Mouse (Mus musculus): ENCODE results near the gene Nostrin. TPM values are rescaled to one million over a fixed set of nuclear protein-coding genes. Genes with fewer than 3 reads are reported as not detected.

Gene Nostrin
- total and polyA plus RNA-seq, 3 experiments: 0.47 TPM; not detected in 2

DNA sequence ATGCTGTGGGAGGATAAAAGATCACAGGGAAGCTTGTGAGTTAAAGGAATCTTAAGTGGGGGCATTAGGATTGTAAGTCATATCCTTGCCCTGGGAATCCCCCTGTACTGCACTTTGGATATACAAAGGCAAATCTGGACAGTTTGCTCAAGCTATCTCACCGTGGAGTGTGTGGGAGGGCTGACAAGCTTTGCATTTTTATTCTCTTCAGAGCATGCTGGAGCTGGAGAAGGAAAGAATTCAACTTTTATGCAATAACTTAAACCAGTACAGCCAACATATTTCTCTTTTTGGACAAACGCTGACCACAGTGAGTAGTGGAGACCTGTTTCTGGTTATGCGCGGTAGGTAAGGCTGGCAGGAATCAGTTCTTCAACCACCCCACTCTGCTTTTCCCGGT is 39.7 kb downstream of the Nostrin start:
- Histone ChIP-seq H3K9me3 (replicated peaks; ENCODE audit: insufficient read depth, low read length) (no peaks in the 10 kb centered on the region), H3K36me3 (ENCODE audit: control insufficient read depth in 1 of 2, insufficient read depth in 2 of 2, low read length in 2 of 2) (no peaks in the 10 kb centered on the region), H3K4me3 (ENCODE audit: control insufficient read depth in 1 of 2, insufficient read depth in 1 of 2, low read depth in 2 of 2, low read length in 2 of 2) (no peak overlapping the region), H3K79me2 (ENCODE audit: control insufficient read depth, insufficient read depth, low read length, poor library complexity) (no peaks in the 10 kb centered on the region), H3K27ac (ENCODE audit: control insufficient read depth, low read depth, low read length) (no peak overlapping the region), H3K4me1 (ENCODE audit: control insufficient read depth in 1 of 2, insufficient read depth in 2 of 2, low read length in 2 of 2) (no peaks in the 10 kb centered on the region), H3K27me3 (ENCODE audit: control insufficient read depth in 1 of 2, insufficient read depth in 2 of 2, low read length in 2 of 2) (peaks cover 0 to 2% of the 10 kb centered on the region in 2 experiments; a peak in 2 of 4 replicates), H3K9ac (ENCODE audit: control insufficient read depth, low read depth, low read length, poor library complexity, severe bottlenecking) (no peak overlapping the region)
- no peak for DNase-seq (ENCODE audit: low read depth, low spot score)
- TF ChIP-seq MYB (IDR thresholded peaks at IDR 0.05; ENCODE audit: low read depth, low read length) (no peak), ZC3H11A (IDR thresholded peaks at IDR 0.05; ENCODE audit: low read depth, low read length) (no peak), USF2 (IDR thresholded peaks at IDR 0.05; ENCODE audit: borderline replicate concordance in 1 of 2, insufficient read depth in 1 of 2, low read depth in 1 of 2, low read length in 2 of 2) (no peak), ELF1 (IDR thresholded peaks at IDR 0.05; ENCODE audit: low read depth, low read length) (no peak), UBTF (IDR thresholded peaks at IDR 0.05; ENCODE audit: borderline replicate concordance, insufficient read depth, low read depth, low read length) (no peak), KAT2A (conservative IDR thresholded peaks at IDR 0.05; ENCODE audit: low read depth, low read length) (no peak), MYC (IDR thresholded peaks at IDR 0.05; ENCODE audit: low read depth, low read length) (no peak), ETS1 (IDR thresholded peaks at IDR 0.05; ENCODE audit: low read depth, low read length) (no peak), ZNF384 (IDR thresholded peaks at IDR 0.05; ENCODE audit: low read depth, low read length) (no peak), TCF12 (IDR thresholded peaks at IDR 0.05; ENCODE audit: low read depth, low read length) (no peak), NELFE (IDR thresholded peaks at IDR 0.05; ENCODE audit: low read depth, low read length) (no peak), TBP (IDR thresholded peaks at IDR 0.05; ENCODE audit: low read depth, low read length) (no peak)

DNA sequence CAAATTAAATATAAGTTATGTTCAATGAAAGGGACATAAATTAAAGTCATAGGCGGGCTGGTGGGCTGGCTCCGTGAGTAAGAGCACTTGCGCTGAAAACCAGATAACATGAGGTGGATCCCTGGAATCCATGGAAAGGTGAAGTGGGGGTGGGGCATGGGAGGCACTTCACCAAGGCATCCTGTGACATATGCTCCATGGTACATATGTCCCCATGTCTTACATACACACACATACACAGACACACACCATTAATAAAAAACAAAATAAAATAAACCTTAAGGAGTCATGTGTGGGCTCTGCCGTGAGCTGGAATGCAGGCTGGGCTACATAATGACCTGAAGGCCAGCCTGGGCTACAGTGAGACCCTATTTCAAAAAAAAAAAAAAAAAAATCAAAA is 44.1 kb downstream of the Nostrin start:
- H3K9me3 ChIP-seq (replicated peaks; ENCODE audit: insufficient read depth, low read length): no peaks in the 10 kb centered on the region
- H3K36me3 ChIP-seq (ENCODE audit: control insufficient read depth in 1 of 2, insufficient read depth in 2 of 2, low read length in 2 of 2): no peaks in the 10 kb centered on the region
- TF ChIP-seq NELFE (IDR thresholded peaks at IDR 0.05; ENCODE audit: low read depth, low read length) (no peak), UBTF (IDR thresholded peaks at IDR 0.05; ENCODE audit: borderline replicate concordance, insufficient read depth, low read depth, low read length) (no peak)
- no peak overlapping the region for H3K4me3 ChIP-seq (ENCODE audit: control insufficient read depth in 1 of 2, insufficient read depth in 1 of 2, low read depth in 2 of 2, low read length in 2 of 2)
- no peak for DNase-seq (ENCODE audit: low read depth, low spot score)
- H3K79me2 ChIP-seq (ENCODE audit: control insufficient read depth, insufficient read depth, low read length, poor library complexity): no peaks in the 10 kb centered on the region
- no peak overlapping the region for H3K27ac ChIP-seq (ENCODE audit: control insufficient read depth, low read depth, low read length)
- H3K4me1 ChIP-seq (ENCODE audit: control insufficient read depth in 1 of 2, insufficient read depth in 2 of 2, low read length in 2 of 2): no peaks in the 10 kb centered on the region
- no peak overlapping the region for H3K9ac ChIP-seq (ENCODE audit: control insufficient read depth, low read depth, low read length, poor library complexity, severe bottlenecking)
- H3K27me3 ChIP-seq (ENCODE audit: control insufficient read depth in 1 of 2, insufficient read depth in 2 of 2, low read length in 2 of 2): no peaks in the 10 kb centered on the region

DNA sequence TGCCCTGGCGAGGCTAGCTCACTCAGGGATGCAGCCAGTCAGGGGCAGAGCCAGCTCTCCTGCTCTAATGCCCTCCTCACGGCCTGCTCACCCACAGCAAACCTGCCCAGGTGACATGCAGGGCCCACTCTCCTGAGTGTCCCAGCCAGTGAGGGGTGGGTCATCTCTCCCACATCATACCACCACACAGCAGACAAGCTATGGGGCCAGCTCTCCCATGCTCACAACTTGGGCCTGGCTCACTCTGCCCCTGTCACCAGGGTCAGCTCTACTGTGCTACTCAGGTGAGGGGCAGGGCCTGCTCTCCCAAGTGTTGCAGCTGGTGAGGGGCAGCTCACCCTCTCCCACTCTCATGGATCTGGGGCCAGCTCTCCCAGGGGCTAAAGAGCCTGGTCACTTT is 52.4 kb downstream of the Nostrin start:
- no peak overlapping the region for H3K27ac ChIP-seq (ENCODE audit: control insufficient read depth, low read depth, low read length)
- H3K4me3 ChIP-seq (ENCODE audit: control insufficient read depth in 1 of 2, insufficient read depth in 1 of 2, low read depth in 2 of 2, low read length in 2 of 2): no peak overlapping the region
- no peaks in the 10 kb centered on the region for H3K79me2 ChIP-seq (ENCODE audit: control insufficient read depth, insufficient read depth, low read length, poor library complexity)
- TF ChIP-seq MAZ (IDR thresholded peaks at IDR 0.05; ENCODE audit: low read depth, low read length): no peak
- no peaks in the 10 kb centered on the region for H3K9me3 ChIP-seq (replicated peaks; ENCODE audit: insufficient read depth, low read length)
- no peak for DNase-seq (ENCODE audit: low read depth, low spot score)
- peaks cover 0 to 3% of the 10 kb centered on the region in 2 experiments; a peak in 1 of 4 replicates for H3K36me3 ChIP-seq (ENCODE audit: control insufficient read depth in 1 of 2, insufficient read depth in 2 of 2, low read length in 2 of 2)
- no peaks in the 10 kb centered on the region for H3K27me3 ChIP-seq (ENCODE audit: control insufficient read depth in 1 of 2, insufficient read depth in 2 of 2, low read length in 2 of 2)
- no peak overlapping the region for H3K9ac ChIP-seq (ENCODE audit: control insufficient read depth, low read depth, low read length, poor library complexity, severe bottlenecking)
- peaks cover 0 to 2% of the 10 kb centered on the region in 2 experiments; a peak in 3 of 4 replicates for H3K4me1 ChIP-seq (ENCODE audit: control insufficient read depth in 1 of 2, insufficient read depth in 2 of 2, low read length in 2 of 2)
